Mouse (Mus musculus): Measurements from ENCODE around the gene Tmem130.

GRCm38 (mm10) chr5:144733953-144734352 lies 27.7 kb downstream of the Tmem130 start:
- peak; percentile 19; the same call in 1 of the 2 replicates for TF ChIP-seq CTCF (IDR thresholded peaks at IDR 0.05; ENCODE audit: insufficient read depth, low read depth, low read length)
- no peak for TF ChIP-seq POLR2A (IDR thresholded peaks at IDR 0.05; ENCODE audit: insufficient read depth, low read depth, low read length)

Measured in olfactory bulb, adult 2 months (tissue).